Mouse (Mus musculus) heart, adult 11 months (tissue): ENCODE data around the gene Lrp2.

ENCODE experiments used
- DNase-seq: peaks from one replicate; pipeline ENCODE4 v3.0.0; 2022

Lrp2 gene

GRCm38 (mm10) chr2:69500357-69500756 lies 85.5 kb downstream of the Lrp2 start:
- DNase-seq, result peak; percentile 75

- DNase-seq, result peak; percentile 15
These were observed 92.7 kb downstream of the Lrp2 start for GRCm38 (mm10) chr2:69493130-69493529.

- DNase-seq, result peak; percentile 52
These were observed 104.9 kb downstream of the Lrp2 start for GRCm38 (mm10) chr2:69480965-69481364.

GRCm38 (mm10) chr2:69479859-69480258 lies 106.0 kb downstream of the Lrp2 start:
- DNase-seq, result peak; percentile 48

GRCm38 (mm10) chr2:69476901-69477300 lies 109.0 kb downstream of the Lrp2 start:
- peak; percentile 53 for DNase-seq

GRCm38 (mm10) chr2:69475177-69475576 lies 110.7 kb downstream of the Lrp2 start:
- peak; percentile 68 for DNase-seq

GRCm38 (mm10) chr2:69471837-69472236 lies 114.0 kb downstream of the Lrp2 start:
- no peak for DNase-seq

- DNase-seq, result no peak
These were observed 122.3 kb downstream of the Lrp2 start for GRCm38 (mm10) chr2:69463609-69464008.

- no peak for DNase-seq
These were observed 126.4 kb downstream of the Lrp2 start for GRCm38 (mm10) chr2:69459481-69459880.

- no peak for DNase-seq
These were observed 134.7 kb downstream of the Lrp2 start for GRCm38 (mm10) chr2:69451128-69451527.

GRCm38 (mm10) chr2:69448581-69448980 lies 137.3 kb downstream of the Lrp2 start:
- DNase-seq, result no peak

GRCm38 (mm10) chr2:69445896-69446472 lies 139.9 kb downstream of the Lrp2 start:
- no peak for DNase-seq

GRCm38 (mm10) chr2:69441656-69442055 lies 144.2 kb downstream of the Lrp2 start:
- DNase-seq, result peak; percentile 1

- peak; percentile 52 for DNase-seq
These were observed 157.7 kb downstream of the Lrp2 start for GRCm38 (mm10) chr2:69428116-69428515.

GRCm38 (mm10) chr2:69427141-69427540 lies 158.7 kb downstream of the Lrp2 start:
- peak; percentile 74 for DNase-seq

GRCm38 (mm10) chr2:69426081-69426480 lies 159.8 kb downstream of the Lrp2 start:
- DNase-seq, result no peak

- peak; percentile 57 for DNase-seq
These were observed 161.0 kb downstream of the Lrp2 start for GRCm38 (mm10) chr2:69424829-69425228.

GRCm38 (mm10) chr2:69418294-69418881 lies 167.5 kb downstream of the Lrp2 start:
- peak; percentile 55 for DNase-seq

- peak; percentile 71 for DNase-seq
These were observed 170.8 kb downstream of the Lrp2 start for GRCm38 (mm10) chr2:69415070-69415469.

- no peak for DNase-seq
These were observed 171.3 kb downstream of the Lrp2 start for GRCm38 (mm10) chr2:69414539-69414938.

GRCm38 (mm10) chr2:69405692-69406091 lies 180.2 kb downstream of the Lrp2 start:
- no peak for DNase-seq

GRCm38 (mm10) chr2:69402309-69402708 lies 183.6 kb downstream of the Lrp2 start:
- peak; percentile 34 for DNase-seq

GRCm38 (mm10) chr2:69401891-69402290 lies 184.0 kb downstream of the Lrp2 start:
- peak; percentile 49 for DNase-seq

- DNase-seq, result peak; percentile 68
These were observed 184.8 kb downstream of the Lrp2 start for GRCm38 (mm10) chr2:69400866-69401604.
